Mouse (Mus musculus) embryo, embryonic 10.5 days (tissue): ENCODE results near the gene Olfr622.

Experiments used
- DNase-seq: peaks from one replicate; pipeline ENCODE4 v3.0.0-alpha.2; 2015; ENCODE audit warnings: low spot score

Gene Olfr622

DNA sequence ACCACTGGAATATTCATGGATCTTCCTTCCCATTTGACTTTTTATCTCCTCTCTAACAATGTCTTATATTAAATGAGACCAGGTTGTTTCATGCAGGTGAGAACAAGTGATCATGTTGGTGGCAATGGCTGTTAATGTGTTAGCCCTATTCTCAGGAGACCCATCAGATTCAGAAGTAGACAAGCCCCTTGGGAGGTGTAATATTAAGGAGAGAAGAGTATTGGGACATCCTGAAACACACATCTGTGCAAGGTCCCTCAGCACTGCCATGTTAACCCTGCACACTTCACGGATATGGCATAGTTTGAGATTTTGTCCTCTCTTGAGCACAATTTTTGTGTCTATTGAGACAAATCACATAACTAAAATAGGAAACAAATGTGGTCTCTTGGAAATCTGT lies at the start of gene Olfr622:
Gene Olfr622, minus strand, starts transcription at position 101 of the 400 bp plus-strand sequence.
- no peak for DNase-seq

DNA sequence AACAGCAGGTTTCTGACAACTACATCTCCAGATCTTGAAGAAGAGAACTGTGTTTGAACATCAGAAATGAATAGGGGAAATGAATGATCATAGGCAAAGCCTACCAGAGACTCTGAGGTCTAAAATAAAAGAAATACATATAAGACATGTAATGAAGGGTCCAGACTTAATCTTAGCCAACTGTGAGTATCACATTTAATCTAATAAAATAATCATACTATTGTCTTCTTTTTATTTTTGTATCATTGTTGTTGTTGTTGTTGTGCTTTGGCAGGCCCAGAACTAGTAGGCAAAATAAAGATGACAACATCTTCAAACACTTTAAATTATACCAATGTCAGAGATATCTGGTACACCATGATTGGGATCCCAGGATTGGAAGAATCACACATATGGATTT lies 39.9 kb upstream of the Olfr622 start, which contains the start of gene Olfr625-ps1:
Gene Olfr625-ps1, plus strand, starts transcription at position 301 of the 400 bp plus-strand sequence.
- DNase-seq, result no peak

DNA sequence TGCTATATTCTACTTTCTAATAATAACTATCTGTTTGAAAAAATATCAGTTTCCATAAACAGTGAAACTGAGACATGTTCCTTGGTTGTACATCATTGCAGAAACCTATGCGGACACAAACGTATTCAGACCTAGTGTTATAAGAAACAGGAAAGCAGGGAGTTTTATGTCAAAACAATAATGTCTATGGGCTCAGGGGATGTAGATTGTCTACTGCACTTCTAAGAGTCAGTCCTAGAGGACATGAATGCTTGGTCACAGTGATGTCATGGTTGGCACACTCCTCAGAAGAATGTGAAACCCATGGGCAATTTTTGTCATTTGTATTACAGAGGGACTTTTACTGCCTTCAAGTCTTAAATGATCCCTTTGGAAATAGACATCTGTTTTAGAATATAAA lies 28.6 kb upstream of the Olfr622 start, which contains the start of gene Olfr624:
Gene Olfr624, minus strand, starts transcription at position 101 of the 400 bp plus-strand sequence.
- DNase-seq, result no peak

DNA sequence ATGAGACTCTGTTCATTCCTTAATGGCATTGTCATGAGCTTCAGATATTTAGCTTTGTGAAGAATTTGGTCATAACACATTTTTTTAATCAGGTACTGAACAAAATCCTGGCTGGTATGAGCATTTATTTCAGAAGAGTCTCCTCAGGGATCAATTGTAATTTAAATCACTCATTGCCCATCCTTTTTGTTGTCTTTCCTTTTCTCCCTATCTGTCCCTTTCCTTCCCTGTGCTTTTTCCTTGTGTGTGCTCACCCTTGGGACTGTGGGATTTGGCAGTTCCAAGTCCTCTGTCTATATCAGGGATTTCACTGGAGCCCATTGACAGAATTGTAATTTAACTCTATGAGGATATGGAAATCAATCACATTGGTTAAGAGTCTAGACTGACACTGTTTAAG lies 21.1 kb upstream of the Olfr622 start, which contains the start of gene Olfr623:
Gene Olfr623, minus strand, starts transcription at position 101 of the 400 bp plus-strand sequence.
- DNase-seq, result no peak

DNA sequence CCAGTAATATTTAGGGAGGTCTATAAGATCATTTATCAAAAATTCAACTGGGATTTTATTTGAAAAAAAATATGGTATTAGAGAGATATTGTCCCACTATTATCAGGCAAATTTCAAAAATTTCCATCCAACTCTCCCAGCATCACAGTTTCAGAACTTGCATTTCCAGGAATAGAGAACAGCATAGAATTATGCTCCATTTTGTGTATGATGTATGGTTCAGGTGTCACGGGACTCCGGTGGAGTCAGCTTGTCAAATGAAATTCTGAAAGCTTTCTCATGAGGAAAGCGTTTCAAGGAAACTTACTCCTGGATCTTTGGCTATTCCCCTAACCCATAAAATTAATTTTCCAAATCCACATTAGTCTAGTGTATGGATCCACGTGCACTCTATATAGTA lies 1.6 kb upstream of the Olfr622 start:
- DNase-seq, result no peak

DNA sequence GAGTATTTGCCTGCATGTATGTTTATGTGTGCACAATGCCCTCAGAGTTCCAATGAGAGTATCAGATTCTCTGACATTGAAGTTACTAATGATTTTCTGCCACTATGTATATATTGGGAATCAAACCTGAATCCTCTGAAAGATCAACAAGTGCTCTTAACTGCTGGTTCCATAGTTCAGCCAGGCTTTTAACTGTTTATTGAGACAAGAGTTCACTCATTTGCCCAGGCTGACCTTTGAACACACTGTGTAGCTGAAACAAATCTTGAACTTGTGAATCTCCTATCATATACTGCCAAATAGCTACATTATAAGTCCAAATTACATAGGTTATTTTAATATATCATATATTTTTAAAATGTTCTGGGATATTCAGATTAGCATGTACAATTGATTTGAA lies 5.7 kb downstream of the Olfr622 start:
- DNase-seq, result no peak

DNA sequence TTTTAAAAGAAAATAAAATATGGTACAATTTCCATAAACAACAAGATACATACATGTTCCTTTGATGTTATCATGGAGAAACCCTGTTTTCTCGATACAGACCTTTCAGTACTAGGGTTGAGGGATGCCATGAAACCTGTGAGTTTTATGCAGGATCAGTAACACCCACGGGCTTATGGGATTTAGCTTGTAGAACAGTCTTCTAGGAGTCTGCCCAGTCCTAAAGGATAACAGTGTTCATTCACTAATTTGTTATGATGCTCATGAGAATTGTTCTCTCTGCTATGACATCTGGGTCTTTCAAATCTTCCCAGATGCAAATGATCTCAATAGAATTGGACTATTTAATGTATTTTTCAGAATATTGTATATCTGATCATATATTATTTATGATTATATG lies 30.1 kb downstream of the Olfr622 start, which contains the start of gene Olfr620:
Gene Olfr620, minus strand, starts transcription at position 101 of the 400 bp plus-strand sequence.
- no peak for DNase-seq

DNA sequence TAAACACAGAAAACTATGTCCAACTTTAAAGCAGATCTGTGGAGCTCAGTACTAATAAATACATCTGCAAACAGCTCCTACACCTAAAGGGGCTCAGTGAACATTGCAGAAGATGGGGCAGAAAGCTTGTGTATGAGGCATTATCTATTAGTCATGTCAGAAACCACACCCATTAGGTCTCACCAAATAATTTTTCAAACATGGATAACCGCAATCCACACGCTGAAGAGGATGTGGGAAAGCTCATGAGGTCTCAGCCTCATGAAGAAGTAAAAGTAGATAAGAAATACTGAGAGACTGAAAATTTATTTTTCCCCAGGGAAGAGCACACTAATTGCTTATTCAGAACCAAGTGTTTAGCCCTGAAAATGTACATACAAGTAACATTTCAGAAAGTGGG lies 35.1 kb downstream of the Olfr622 start:
- DNase-seq, result no peak

DNA sequence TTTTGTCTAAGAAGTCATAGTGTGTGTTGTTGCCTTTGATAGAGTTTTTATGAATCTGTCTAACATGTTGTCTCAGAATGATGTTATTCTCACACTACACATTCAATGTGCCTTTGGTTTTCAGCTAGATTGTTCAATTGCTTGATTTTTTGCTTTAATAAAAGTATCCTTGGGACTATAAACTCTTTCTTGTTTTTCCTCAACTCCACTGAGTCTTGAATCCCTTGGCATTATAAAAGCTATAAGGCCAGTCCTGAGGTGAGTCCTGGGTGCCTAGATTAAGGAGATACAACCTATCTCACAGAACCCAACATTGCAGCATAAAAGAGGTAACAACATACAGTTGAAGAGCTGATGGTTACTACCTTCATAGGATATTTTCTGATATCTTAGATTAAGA lies 42.2 kb downstream of the Olfr622 start, which contains the start of gene Olfr619:
Gene Olfr619, plus strand, starts transcription at position 301 of the 400 bp plus-strand sequence.
- DNase-seq, result no peak

DNA sequence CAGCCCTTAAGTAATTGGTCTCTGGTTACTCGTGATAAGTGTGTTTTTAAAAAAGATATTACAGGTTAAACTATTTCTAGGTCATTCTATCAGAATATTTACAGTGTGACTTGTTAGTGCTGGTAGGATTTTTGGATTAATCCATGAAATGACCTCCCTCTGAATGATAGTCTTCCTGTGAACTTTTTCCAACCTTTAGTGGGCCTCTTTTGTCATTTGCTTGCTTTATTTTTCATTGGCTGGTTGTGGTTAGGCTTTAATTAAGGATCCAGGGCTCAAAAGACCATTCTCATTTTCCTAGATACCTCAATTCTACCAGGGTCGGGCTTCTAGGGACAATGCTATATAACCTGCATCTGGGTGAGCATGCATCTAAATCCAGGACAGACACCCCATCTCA lies 52.7 kb downstream of the Olfr622 start, which contains the start of gene Olfr618:
Gene Olfr618, plus strand, starts transcription at position 301 of the 400 bp plus-strand sequence.
- no peak for DNase-seq
